8 mouse cellular contexts compared by ENCODE assay signal in genomic region chr4:133753375-133754190, GRCm38 (mm10). TPM values are rescaled to one million over a fixed set of nuclear protein-coding genes. Genes with fewer than 3 reads are reported as not detected.
DNase-seq lines count a peak whose midpoint lies in the region; ATAC-seq and TF ChIP-seq lines count a peak whose summit lies in the region.

No protein-coding gene starts in this region.

- H3K36me3 ChIP-seq in C2C12 (ENCODE audit: control insufficient read depth, insufficient read depth): peaks cover 3% of the 10 kb centered on the region
- H3K36me3 ChIP-seq in heart, embryonic 16.5 days (ENCODE audit: control insufficient read depth, insufficient read depth): peaks cover 6% of the 10 kb centered on the region; the same call in 1 of the 2 replicates

- H3K4me1 ChIP-seq in embryonic fibroblast, embryonic 13.5 days (ENCODE audit: control insufficient read depth, insufficient read depth, low read length): peaks cover 15% of the 10 kb centered on the region
- peaks cover 38% of the 10 kb centered on the region for H3K4me1 ChIP-seq in heart, embryonic 16.5 days (ENCODE audit: control insufficient read depth, insufficient read depth, low read length)
- H3K4me1 ChIP-seq in lung, adult 2 months (ENCODE audit: control insufficient read depth, insufficient read depth, low read length): peaks cover 15% of the 10 kb centered on the region

- peak overlapping the region; percentile 96 for H3K27ac ChIP-seq in embryonic fibroblast, embryonic 13.5 days (ENCODE audit: insufficient read depth, low read length)
- H3K27ac ChIP-seq in heart, embryonic 16.5 days (ENCODE audit: low read length): peak overlapping the region; percentile 100

- H3K27me3 ChIP-seq in C2C12 (ENCODE audit: control insufficient read depth, insufficient read depth, insufficient read length): no peaks in the 10 kb centered on the region
- no peaks in the 10 kb centered on the region for H3K27me3 ChIP-seq in heart, embryonic 16.5 days (ENCODE audit: control insufficient read depth, insufficient read depth, low read length)

- peak overlapping the region; percentile 49 for H3K4me2 ChIP-seq in heart, embryonic 16.5 days (ENCODE audit: low read depth, low read length)

- TF ChIP-seq CTCF in C2C12 (IDR thresholded peaks at IDR 0.05; ENCODE audit: control insufficient read depth, insufficient read depth, insufficient read length): no peak
- no peak for TF ChIP-seq CTCF in embryonic fibroblast, embryonic 13.5 days (IDR thresholded peaks at IDR 0.05; ENCODE audit: borderline replicate concordance, insufficient read depth, low read length)
- no peak for TF ChIP-seq CTCF in lung, adult 2 months (IDR thresholded peaks at IDR 0.05; ENCODE audit: insufficient read depth, low read length)

- peaks cover 40% of the 10 kb centered on the region for H3K79me3 ChIP-seq in C2C12 (ENCODE audit: low read depth)

- peak; percentile 32 to 50 for DNase-seq in adrenal gland, postnatal 4 days (ENCODE audit: low spot score in 2 of 2)
- peak; percentile 67 to 75 for DNase-seq in kidney, postnatal 36 days
- DNase-seq in lung, adult 2 months: peak; percentile 74
- peak; percentile 91 for DNase-seq in retina, postnatal 1 day
- DNase-seq in thymus, postnatal 36 days: peak; percentile 77 to 80

- peaks cover 59% of the 10 kb centered on the region for H3K79me2 ChIP-seq in C2C12 (ENCODE audit: control insufficient read depth, insufficient read depth)

- peak; percentile 45 for ATAC-seq in heart, embryonic 16.5 days (replicated peaks; ENCODE audit: extremely low read depth, insufficient read depth, low FRiP score)

- H3K4me3 ChIP-seq in C2C12 (ENCODE audit: insufficient read depth, poor library complexity, severe bottlenecking): peak overlapping the region; percentile 75
- H3K4me3 ChIP-seq in embryonic fibroblast, embryonic 13.5 days (ENCODE audit: insufficient read depth, low read length): peak overlapping the region; percentile 73
- H3K4me3 ChIP-seq in heart, embryonic 16.5 days (ENCODE audit: low read length): peak overlapping the region; percentile 99
- peak overlapping the region; percentile 76 for H3K4me3 ChIP-seq in lung, adult 2 months (replicated peaks; ENCODE audit: extremely low read depth, low read depth, low read length)

- no peaks in the 10 kb centered on the region for H3K9me3 ChIP-seq in heart, embryonic 16.5 days (replicated peaks; ENCODE audit: control insufficient read depth, low read length)

- WGBS in heart, embryonic 16.5 days: under 1% methylated on average over 43 of the region's 99 CpGs
- WGBS in lung, adult 2 months: 2% methylated on average over 58 of the region's 99 CpGs

- peak overlapping the region; percentile 98 for H3ac ChIP-seq in C2C12 (ENCODE audit: control insufficient read depth, insufficient read length, low read depth)

- peak overlapping the region; percentile 100 for H3K9ac ChIP-seq in heart, embryonic 16.5 days (ENCODE audit: low read length)

- peak; percentile 70 for TF ChIP-seq POLR2A in embryonic fibroblast, embryonic 13.5 days (IDR thresholded peaks at IDR 0.05; ENCODE audit: low read depth, low read length)
- TF ChIP-seq POLR2A in lung, adult 2 months (IDR thresholded peaks at IDR 0.05; ENCODE audit: borderline replicate concordance, extremely low read depth, low read depth, low read length): peak; percentile 67; the same call in 1 of the 2 replicates

TF ChIP-seq in C2C12, 6 proteins besides CTCF, POLR2A, EP300 and RAD21:
- TF ChIP-seq FOSL1 (IDR thresholded peaks at IDR 0.05; ENCODE audit: insufficient read depth, low read length, poor library complexity, severe bottlenecking) (no peak), MYOG (IDR thresholded peaks at IDR 0.05; ENCODE audit: control insufficient read depth, extremely low read depth, insufficient read length) (no peak), MYOD1 (IDR thresholded peaks at IDR 0.05; ENCODE audit: control insufficient read depth, insufficient read length, low read depth) (no peak), MAX (IDR thresholded peaks at IDR 0.05) (no peak), CEBPB (IDR thresholded peaks at IDR 0.05; ENCODE audit: low read depth) (no peak), USF1 (IDR thresholded peaks at IDR 0.05; ENCODE audit: low read depth) (no peak)

RNA-seq across cellular contexts. Expression of gene Arid1a, which starts 3.0 kb away (rescaled TPM):
- polyA plus RNA-seq in C2C12 (2012; fragmentation: generic; extraction: Trizol): 24.7 TPM
- total RNA-seq in adrenal gland, postnatal 4 days (2021): 10 to 100 TPM; 77.3 to 89.1 TPM
- 43.9 and 52.1 TPM in 2 replicates for polyA plus RNA-seq in embryonic fibroblast, embryonic 13.5 days (2011; ENCODE audit: insufficient read length, low read depth, missing spikeins)
- polyA plus RNA-seq in heart, embryonic 16.5 days (2015; fragmentation: Nextera tagmentation; extraction: Ambion mirVana): 18.8 and 20.0 TPM in 2 replicates
- 68.3 and 77.3 TPM in 2 replicates for polyA plus RNA-seq in lung, adult 2 months (2012; rRNA removed)

Comparison
In these comparisons a context has a peak if more than half of its experiments do, and no peak if none do; other contexts are left out.
1. Peak in every context shown above with its lines: DNase-seq, ATAC-seq, H3K4me3 ChIP-seq and H3K27ac ChIP-seq.
2. DNase-seq: peak in every context shown above with its lines; median percentile 91 in retina, postnatal 1 day; 78 in thymus, postnatal 36 days; 74 in lung, adult 2 months; 71 in kidney, postnatal 36 days; 41 in adrenal gland, postnatal 4 days.